Mouse (Mus musculus): ENCODE measurements at regions not wholly inside any gene's neighbourhood (a gene's known extent, or its start where the extent isn't known, plus 50 kb on each side); places are given as distances from the start of the nearest gene placed in this dataset.
A peak's percentile ranks its signal among the peaks of the same experiment; 100 is the strongest.

DNA sequence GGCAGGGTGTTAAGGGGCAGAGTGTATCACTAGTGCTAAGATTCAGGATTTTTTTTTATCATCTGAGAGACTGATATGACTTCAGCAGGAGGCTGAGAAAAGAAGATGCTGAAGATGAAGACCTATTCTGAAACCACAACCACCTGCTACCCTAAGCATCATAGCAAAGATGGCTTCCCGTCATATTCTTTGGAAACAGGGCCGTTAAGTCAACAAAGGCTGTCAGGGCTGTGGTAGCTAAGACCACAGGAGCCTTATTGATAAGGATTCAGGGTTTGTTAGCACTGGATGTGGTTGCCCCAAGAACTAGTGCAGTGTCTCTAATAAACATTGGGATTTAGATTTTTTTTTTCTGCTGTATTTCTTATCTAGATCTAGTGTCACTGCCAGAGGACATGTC is 56.7 kb upstream of the Rasgrp1 start:
- DNase-seq (ENCODE audit: low read depth, low spot score): no peak

DNA sequence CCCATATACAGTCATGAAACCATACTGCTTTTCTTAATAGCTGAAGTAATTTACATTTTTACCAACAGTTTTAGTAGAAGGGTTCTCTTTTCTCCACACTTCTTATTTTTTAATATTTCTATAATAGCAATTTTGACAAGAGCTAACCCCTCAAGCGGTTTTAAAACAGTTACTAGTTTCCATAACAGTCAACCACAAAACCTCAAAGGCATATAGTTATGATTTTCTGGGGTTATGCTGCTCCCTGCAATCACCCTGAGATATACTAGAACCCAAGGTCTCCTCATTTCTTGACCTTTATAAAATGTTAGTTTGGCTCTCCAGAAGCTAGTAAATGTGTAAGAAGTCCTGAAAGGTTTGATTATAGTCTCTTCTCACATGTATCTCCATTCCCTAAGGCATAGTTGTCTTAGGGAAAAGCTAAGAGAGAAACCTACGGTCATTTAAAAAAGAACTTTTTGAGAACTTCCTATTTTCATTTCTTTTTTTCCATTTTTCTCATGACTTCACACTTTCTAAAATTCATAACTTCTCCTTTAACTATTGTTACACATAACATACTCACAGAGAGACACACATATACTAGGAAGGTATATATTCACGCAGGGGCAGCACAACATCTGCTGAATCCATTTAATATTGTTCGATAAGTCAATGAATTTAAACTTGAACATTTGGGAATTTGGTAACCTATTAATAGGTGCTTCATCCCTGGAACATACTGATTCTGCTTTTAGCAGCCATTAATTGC is 60.8 kb upstream of the Rasgrp1 start:
- no peak for DNase-seq (ENCODE audit: low read depth, low spot score)

DNA sequence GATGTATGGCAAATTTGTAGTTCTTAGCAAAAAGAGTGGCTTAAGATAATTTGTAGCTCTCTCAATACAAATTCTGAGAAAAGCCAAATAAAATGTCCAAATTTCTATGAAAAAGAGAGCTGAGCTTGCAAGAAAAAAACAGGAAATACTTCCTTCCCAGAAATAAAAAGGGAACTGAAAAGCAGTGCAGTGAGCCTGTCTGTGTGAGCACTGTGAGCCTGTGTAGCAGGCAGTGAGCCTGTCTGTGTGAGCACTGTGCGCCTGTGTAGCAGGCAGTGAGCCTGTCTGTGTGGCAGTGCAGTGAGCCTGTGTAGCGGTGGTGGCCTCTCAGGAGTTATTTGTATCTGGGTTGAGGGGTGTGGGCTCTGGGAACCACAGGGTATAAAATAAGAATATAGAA is 62.7 kb upstream of the Rasgrp1 start:
- DNase-seq (ENCODE audit: low read depth, low spot score): peak; percentile 30

DNA sequence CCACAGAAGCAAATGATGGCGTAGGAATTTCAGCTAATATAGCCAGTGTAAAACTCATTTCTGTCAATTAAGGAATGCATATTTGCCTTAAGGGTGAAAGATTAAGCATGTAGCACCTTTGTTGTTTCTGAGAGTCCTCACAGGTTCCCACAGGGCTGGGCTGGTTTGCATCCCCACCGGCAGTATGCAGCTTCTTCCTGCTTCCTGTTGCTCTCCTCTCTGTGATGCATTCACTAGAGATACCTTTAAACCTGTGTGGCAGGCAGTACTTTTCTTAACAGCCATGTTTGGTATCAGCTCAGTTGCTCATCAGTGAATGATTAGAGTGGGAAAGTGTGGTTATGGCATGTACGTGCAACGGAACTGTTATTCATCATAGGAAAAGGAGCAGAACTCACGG is 65.4 kb upstream of the Rasgrp1 start:
- no peak for DNase-seq (ENCODE audit: low read depth, low spot score)

DNA sequence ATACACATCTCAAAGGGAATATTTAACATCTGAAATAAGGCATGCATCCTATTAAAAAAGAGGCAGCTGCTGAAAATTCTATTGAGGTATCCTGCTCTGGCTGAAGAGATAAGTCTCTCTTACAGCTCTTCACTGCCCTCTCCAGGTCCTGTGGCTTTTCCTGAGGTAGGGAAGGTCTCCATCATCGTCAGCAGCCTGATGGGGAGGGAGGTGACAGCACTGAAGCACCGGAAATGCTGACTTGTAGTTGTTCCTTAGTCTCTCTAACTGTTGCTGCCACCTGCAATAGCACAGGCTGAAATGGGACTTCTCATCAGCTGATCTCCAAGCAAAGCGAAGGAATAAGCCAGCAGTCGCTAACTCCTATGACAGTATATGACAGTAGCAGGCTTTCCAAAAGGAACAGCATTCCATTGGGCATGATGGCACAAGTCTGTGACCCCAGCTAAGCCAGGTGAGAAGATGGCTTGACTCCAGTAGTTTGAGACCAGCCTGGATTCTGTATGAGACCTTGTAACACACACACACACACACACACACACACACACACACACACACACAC is 69.3 kb upstream of the Rasgrp1 start:
- peak; percentile 4 for DNase-seq (ENCODE audit: low read depth, low spot score)

DNA sequence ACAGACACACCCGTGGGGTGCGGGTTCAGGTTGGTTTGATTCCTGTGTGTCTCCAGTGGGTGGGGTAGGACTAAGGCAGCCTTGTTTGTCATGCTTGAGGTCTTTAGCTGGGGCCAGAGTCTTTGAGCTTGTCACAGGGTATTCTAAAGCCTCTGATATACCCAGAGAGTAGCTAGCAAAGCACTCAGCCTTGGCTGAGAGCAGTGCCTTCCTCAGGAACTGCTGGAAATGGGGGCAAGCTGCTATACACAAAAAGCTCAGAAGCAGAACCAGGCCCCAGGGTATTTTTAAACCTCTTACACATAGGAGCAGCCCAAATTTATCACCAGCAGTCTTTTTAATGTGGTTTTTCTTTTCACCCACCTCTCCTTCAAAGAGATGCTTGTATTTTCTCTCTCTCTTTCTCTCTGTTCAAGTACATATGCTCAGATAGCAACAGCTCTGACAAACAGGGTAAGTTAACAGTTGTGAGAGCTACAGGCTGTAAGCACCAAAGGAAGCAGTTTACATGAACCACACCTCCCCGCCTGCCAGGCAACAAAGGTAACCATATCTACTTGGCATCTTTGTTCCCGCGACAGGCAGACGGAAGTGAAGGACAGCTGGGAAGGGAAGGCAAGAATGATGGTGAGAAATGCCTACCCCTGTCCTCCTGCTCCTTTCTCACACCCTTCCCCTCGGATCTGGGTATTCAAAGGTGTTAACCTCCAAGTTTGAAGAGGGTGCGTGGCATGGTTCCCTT is 74.6 kb upstream of the Rasgrp1 start:
- DNase-seq (ENCODE audit: low read depth, low spot score): no peak

DNA sequence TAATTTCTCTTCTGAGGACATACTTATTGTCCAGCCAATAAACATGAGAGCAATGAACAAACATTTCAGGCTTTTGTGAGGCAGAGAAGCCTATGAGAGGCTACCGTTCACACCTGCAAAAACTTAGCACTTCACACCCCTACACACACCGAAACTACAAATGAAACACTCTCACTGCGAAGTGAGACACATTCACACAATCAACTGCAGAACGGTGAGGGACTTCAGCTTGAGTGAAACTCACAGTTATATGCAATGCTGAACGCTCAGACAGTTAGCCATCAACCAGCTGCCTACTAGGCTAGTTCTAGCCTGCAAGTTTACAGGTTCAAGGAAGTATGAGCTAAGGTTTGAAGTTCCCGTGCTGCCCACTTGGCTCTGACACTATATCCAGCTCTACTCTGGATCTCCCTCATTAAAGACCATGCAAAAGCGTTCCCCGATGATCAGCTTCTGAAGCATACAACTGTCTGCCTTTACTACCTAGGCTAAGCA is 75.4 kb upstream of the Rasgrp1 start:
- DNase-seq (ENCODE audit: low read depth, low spot score): no peak

DNA sequence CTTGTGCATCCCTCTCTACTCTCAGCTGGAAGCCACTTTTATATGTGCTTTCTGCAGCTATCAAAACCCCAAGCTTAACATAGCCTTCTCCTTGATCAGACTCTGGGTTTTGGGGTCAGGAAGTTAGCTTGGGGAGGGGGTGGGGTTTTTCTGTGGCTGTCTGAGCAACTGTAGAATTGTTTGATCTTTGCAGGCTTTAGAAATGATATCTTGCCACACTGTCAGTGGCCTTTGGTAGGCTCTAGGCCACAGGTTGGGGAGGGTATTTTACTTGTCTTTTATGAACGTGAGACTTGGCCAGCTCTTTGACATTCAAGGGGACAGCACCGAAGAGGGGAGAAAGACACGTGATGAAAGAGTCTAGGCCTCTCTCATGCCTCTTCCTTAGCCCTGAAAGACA is 75.9 kb upstream of the Rasgrp1 start:
- DNase-seq (ENCODE audit: low read depth, low spot score): no peak

DNA sequence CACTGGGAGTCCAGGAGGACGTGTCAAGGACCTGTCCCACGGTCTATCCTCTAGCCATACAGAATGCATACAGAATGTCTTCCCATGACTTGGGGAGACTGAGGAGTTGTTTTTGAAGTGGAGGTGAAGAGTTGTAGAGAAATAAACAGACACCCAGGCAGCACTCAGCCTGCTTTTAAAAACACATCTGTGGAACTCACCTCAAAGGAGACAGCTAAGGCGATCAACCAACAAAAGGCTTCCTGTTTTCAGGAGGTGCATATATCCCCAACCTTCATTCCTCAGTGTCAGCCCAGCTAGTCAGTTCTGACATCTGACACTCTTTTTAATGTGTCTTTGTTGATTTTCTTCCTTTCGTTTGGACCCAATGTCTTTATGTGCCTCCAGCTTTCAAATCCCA is 78.6 kb upstream of the Rasgrp1 start:
- DNase-seq (ENCODE audit: low read depth, low spot score): no peak

DNA sequence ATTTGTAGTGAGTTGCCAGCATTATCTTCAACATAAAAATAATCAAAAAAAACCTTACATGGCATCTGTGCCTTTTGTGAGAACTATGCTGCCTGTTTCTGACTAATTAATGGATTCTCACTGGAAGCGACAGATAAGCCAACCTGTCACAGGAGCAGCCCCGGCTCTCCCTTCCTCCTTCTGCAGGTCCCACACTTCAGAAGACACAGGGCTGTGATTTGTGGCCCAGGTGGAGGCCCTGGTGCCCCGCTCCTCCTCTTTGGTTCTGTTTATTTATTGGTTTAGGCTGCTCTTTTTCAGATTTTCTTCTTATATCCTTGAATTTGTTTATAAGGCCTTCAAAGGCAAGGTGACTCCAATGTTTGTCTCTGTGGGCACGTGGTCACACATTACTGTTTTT is 80.0 kb upstream of the Rasgrp1 start:
- no peak for DNase-seq (ENCODE audit: low read depth, low spot score)

DNA sequence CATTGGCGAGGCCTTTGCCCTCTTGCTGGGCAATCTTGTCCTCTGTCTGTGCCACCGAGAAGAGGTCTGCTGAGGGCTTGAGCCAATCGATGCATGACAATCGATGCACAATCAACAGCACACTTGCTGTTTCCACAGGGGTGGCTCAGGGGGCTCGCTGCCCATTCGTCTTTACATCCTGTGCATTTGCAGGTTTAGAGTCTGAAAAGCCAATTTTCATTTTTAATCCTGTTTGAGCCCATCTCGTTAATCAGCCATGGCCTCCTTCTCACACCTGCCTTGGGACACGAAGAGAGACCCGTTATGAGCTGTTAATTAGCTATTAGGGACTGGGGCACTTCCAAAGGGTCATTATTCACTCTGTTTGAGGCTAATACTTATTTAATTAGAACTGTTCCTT is 86.4 kb upstream of the Rasgrp1 start:
- DNase-seq (ENCODE audit: low read depth, low spot score): no peak

DNA sequence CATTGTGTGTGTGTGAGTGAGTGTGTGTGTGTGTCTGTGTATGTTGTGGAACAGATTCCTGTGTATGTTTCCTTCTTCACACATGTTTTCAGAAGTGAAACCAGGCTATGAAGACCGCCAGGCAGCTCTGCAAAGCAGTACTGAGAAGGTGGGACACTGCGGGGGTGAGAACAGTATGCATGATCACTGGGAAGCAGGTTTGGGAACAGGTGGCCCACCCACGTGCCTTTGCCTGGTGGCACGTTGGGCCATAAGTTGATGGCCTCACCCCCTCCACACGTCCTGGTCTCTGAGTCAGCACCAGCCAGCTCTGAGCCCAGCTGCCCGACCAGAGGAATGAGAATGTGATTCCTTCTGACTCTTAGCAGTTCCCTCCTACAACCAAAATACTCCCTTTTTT is 89.2 kb upstream of the Rasgrp1 start:
- no peak for DNase-seq (ENCODE audit: low read depth, low spot score)

DNA sequence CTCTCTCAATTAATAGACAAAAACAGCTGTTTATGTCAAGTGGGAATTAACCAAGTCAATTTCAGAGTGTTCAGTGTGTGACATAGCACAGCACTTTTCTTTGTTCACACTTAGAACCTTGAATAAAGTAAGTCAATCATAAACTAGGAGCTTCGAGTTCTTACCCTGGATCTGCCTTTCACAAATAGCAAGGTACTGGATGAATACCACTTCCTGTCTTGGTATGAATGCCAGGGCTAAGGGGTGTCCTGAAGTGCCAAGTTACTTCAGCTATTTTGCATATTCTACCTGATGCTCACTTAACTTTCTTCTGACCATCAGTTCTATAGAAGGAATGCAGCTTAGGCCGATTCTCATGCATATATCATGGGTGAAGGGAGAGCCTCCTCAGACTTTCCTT is 90.1 kb upstream of the Rasgrp1 start:
- no peak for DNase-seq (ENCODE audit: low read depth, low spot score)

DNA sequence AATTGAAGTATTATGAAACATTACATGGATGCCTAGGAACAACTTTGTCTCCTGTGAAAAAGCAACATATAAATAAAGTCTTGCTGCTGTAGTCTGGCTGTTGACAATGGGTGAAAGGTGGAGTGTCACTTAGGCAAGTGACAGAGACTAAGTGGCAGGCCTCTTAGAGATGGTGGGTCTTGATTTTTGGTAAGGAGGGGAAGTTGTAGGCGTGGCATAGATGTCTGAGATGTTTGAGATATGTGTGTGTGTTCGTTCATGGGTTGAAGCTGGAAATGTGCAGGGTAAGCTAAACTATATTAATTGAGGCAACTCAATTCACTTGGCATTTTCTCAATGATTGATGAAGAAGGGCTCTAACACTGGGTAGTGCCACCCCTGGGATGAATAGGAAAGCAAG is 90.7 kb upstream of the Rasgrp1 start:
- DNase-seq (ENCODE audit: low read depth, low spot score): no peak

DNA sequence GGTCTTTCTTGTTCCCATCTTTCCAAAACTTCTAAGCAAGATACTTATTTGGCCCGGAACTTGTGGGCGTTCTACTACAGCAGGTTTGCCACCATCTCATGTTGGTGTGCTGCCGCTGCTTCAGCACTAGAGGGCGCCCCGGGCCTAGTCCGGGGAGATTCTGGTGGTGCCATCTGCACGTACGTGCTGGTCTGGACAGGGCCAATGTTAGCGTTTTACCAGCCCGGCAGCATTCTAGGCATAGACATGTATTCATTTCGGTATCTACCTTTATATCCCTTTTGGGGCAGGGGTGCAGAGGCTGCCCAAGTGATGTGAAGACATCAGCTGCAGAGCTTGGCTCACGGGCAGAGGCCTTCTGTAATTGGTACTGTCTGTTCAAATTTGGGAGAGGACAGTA is 95.3 kb upstream of the Rasgrp1 start:
- DNase-seq (ENCODE audit: low read depth, low spot score): no peak

DNA sequence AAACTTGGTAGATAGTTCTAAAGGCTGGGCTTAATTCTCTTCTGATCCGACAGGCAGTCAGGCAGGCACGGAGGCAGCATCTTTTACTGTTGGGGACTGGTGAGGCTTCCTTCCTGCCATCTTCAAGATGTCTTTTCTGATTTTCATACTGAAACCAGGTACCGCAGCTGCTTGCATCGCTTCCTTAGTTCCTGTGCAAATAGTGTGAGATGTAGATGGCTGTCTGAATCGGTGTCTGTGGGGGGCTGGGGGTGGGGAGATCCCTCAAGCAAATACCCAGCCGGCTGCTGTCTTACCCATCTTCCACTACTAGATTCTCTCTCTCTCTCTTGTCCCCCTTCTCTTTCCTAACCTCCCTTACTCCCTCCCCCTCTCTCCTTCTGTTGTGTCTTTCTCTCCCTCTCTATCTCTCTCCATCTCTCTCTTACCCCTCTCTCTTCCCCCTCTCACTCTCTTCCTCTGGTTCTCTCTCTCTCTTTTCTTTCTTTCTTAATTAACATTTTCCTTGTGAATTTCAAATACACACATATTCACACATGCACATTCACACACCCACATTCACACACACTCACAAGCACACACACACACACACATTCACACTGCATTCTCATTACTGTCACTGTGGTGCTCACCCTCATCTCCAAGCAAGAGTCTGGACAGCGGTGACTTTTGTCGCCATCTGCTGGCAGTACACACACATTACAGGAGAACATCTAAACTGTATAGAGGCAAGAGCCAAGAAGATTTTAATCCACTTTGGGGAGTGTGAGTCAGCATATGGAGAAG is 96.0 kb upstream of the Rasgrp1 start:
- DNase-seq (ENCODE audit: low read depth, low spot score): peak; percentile 46

DNA sequence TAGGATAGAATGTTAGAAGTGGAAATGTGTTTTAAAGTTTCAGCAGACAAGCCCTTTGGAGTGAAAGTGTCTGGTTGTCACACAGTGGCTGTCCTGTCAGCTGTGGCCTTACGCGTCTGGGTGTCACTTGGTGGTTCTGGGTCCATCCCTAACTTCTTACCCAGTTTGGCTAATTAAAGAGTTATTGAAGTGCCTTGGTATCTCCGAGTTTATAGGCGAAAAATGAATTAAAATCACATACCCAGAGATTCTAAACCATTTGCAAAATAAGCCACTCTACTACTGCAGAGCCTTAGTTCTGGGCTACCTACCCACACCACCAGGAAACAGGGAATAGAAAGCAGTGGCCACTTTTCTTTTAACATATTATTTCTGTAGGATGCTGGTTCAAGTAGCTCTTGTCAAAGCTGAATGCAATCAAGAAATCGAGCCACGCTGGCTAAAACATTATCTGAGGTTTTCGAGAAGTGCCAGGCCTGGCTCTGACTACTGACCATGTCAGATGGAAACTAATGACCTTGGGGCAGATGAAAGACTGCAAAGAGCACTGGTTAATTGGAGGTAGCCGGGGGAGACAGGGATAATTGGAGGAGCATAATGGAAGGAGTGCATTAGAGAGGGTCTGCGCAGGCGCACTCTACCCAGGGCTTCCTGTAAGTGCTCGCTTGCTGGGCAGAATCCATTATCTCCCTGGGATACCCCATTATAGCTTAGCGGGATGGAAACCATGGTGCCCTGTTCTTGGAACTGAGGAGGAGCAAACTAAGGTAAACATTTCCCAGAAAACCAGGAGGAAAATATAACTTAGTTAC is 96.8 kb upstream of the Rasgrp1 start:
- DNase-seq (ENCODE audit: low read depth, low spot score): no peak

DNA sequence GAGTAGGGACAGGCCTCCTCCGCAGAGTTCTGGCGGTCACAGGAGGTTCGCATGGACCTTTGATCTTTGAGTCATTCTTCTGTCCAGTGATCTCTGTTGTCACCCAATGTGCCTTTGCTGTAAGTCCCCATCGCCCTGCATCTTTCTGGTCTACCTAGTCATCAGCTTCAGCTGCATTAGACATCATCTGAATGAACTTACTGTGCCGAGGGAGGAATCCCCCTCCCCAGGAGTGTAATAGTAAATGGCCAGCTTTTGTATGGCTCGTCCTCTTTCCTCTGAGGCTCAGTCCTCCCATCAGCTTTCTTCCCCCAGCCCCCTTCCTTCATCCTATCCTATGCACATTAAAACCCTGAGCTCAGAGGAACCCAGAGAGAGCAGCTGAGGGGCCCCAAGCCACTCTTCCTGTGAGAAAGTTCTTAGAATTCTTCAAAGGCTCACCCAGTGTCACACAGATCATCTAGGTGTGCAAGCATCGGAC is 98.0 kb upstream of the Rasgrp1 start:
- DNase-seq (ENCODE audit: low read depth, low spot score): no peak

DNA sequence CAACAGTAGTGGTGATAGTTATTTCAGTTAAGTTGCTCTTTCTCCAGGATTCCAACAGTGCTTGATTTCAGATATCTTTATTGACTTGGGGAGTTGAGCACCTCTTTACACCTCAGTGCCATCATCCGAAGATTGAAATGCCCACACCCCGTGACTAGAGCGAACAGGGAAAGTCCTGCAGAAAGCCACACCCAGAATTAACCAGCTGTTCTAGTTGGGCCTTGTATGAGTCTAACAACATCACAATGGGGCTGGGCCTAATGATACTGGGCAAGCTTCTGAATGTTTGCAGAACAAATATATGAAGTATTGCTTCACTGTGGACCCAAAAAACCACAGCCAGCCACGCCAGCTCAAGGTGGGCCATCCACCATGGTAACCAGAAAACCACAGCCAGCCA is 100.1 kb upstream of the Rasgrp1 start:
- DNase-seq (ENCODE audit: low read depth, low spot score): no peak

DNA sequence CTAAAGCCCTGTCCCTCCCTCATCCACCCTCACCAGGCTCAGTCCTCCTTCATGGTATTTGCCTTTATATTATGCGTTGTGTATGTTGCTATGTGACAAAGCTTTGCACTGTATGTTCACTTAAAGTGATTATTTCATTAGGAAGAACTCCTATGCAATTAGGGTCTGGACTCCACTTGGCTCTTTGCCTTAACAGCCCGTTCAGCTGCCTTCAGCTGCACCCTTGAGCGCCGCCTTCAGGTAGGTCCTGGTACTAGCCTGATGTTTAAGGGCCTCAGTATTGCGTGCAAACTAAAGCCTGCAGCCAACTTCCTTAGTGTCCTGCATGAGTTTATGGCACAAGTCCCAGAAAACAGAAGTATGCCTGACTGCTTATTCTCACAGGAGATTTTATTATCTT is 101.9 kb upstream of the Rasgrp1 start:
- DNase-seq (ENCODE audit: low read depth, low spot score): no peak

DNA sequence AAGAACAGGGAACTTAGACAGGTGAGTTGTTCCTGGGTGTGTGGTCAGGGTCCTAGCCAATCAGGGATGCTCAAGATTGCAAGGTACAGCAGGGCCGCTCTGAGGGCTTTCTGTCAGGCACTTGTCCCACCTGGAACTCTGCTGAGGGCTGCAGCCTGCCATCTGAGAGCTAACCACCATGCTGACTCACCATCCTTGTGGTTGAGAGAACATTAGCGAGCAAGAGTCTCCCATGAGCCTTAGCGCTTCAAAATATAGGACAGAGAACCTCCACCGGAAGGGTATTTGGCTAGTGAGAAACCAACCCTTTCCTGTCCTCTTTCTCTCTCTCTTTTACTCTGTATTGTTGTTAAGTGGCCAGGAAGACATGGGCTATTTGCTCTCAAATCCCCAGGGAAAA is 104.1 kb upstream of the Rasgrp1 start:
- DNase-seq (ENCODE audit: low read depth, low spot score): no peak

All from skeletal muscle tissue, adult 2 months (tissue).